ENCODE assay signal across 15 mouse cellular contexts in the genomic region with DNA sequence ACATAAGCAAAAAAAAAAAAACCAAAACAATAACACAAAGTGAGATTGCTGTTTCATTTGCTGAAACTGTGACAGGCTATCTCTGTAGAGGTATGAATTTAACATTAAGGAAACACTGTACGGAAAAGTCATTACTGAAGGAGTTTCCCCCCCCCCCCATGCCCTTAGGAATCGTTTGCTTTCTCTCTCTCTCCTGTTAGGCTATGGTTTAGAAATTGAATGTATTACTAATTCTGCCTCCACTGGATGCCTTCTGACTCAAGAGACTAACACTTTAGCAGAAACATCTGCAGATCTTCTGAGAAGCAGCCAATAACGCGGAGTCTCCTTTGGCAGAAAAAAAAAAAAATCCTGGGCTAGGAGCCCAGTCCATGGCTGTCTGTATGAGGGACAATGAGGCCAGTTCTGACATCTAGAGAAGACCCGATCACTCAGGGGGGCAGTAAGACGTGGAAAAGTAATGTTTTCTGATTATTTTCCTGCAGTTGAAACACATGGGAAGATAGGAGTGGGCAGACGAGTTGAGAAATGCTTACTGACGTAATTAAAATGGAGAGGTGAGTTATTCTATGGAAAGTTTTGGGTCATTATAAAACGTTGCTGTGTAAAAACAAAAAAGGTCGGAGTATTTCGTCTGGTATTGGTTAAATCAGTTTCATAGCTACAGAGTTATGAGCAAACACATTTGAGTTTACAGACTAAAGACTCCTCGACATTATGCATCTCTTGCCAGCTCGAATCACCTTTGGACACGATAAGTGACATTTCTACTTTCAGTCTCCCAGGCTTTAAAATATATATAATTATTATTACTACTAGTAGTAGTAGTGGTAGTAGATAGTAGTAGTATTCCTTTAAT. TPM values are rescaled to one million over a fixed set of nuclear protein-coding genes. Genes with fewer than 3 reads are reported as not detected.
DNase-seq lines count a peak whose midpoint lies in the region; ATAC-seq and TF ChIP-seq lines count a peak whose summit lies in the region.
"Had no signal": no experiment of that assay in that cellular context is flagged by ENCODE, and none has a peak within 500 bp of the region (broad histone marks: within the 10 kb centered on the region; RNA-seq: fewer than 3 reads in every experiment).

No protein-coding gene starts in this region.

- H3K4me3 ChIP-seq in gastrocnemius, adult 2 months: 0 out of 2 replicates have a peak overlapping the region, but pooled peaks have one; percentile 23
- H3K4me3 ChIP-seq in heart, embryonic 15.5 days: no peak overlapping the region
- H3K4me3 ChIP-seq: erythroblast, embryonic 14.5 days; heart, embryonic 13.5 days; hindbrain, embryonic 15.5 days; neural tube, embryonic 13.5 days had no signal

- H3K36me3 ChIP-seq in heart, embryonic 15.5 days: no peaks in the 10 kb centered on the region
- H3K36me3 ChIP-seq: heart, embryonic 13.5 days; hindbrain, embryonic 15.5 days; neural tube, embryonic 13.5 days had no signal

- intact Hi-C loops in gastrocnemius, adult 2 months (cut with DNase I): no loop called here

- no peak overlapping the region for H3K4me2 ChIP-seq in heart, embryonic 15.5 days
- H3K4me2 ChIP-seq: heart, embryonic 13.5 days; hindbrain, embryonic 15.5 days; liver, embryonic 11.5 days; neural tube, embryonic 13.5 days had no signal

- no peak overlapping the region for H3K27ac ChIP-seq in gastrocnemius, adult 2 months
- H3K27ac ChIP-seq in heart, embryonic 15.5 days: no peak overlapping the region; the same call in 1 of the 2 replicates
- H3K27ac ChIP-seq: heart, embryonic 13.5 days; hindbrain, embryonic 15.5 days; neural tube, embryonic 13.5 days had no signal

- 0 out of 2 replicates have a peak, but pooled peaks cover 4% of the 10 kb centered on the region for H3K4me1 ChIP-seq in heart, embryonic 15.5 days (replicated peaks)
- H3K4me1 ChIP-seq: hindbrain, embryonic 15.5 days had no signal

- WGBS in heart, embryonic 15.5 days: 69% methylated on average over 14 of the region's 14 CpGs

- TF ChIP-seq CTCF in gastrocnemius, adult 2 months (IDR thresholded peaks at IDR 0.05): no peak

- H3K27me3 ChIP-seq in heart, embryonic 15.5 days: no peaks in the 10 kb centered on the region
- H3K27me3 ChIP-seq: heart, embryonic 13.5 days; hindbrain, embryonic 15.5 days; neural tube, embryonic 13.5 days had no signal

- no peak overlapping the region for H3K9ac ChIP-seq in heart, embryonic 15.5 days
- H3K9ac ChIP-seq: heart, embryonic 13.5 days; hindbrain, embryonic 15.5 days; neural tube, embryonic 13.5 days had no signal

- DNase-seq in gastrocnemius, adult 2 months: no peak
- DNase-seq in gastrocnemius, adult 8-10 months (ENCODE audit: low spot score in 2 of 2): no peak
- peak; percentile 89 for DNase-seq in NIH3T3 (ENCODE audit: low read depth)
- peak; percentile 74 for DNase-seq in lung, postnatal 10 days
- DNase-seq in T-cell, adult 2 months (ENCODE audit: low spot score): no peak
- DNase-seq in kidney, adult 9 months: no peak
- DNase-seq in layer of hippocampus, adult 11-12 months (ENCODE audit: low spot score): no peak
- DNase-seq: cerebellum, adult 18-20 months; spleen, adult 18-20 months had no signal

- no peaks in the 10 kb centered on the region for H3K9me3 ChIP-seq in heart, embryonic 15.5 days (replicated peaks)
- H3K9me3 ChIP-seq: heart, embryonic 13.5 days; hindbrain, embryonic 15.5 days; neural tube, embryonic 13.5 days had no signal

- ATAC-seq in heart, embryonic 15.5 days (replicated peaks; ENCODE audit: insufficient number of reproducible peaks, insufficient read depth, low FRiP score, low read depth): peak; percentile 50; the same call in 1 of the 2 replicates

RNA-seq across cellular contexts. Expression of a gene that starts 24.5 kb away (rescaled TPM):
- total RNA-seq in gastrocnemius, adult 2 months (2021): 10 to 100 TPM; 84.5 to 87.6 TPM
- total RNA-seq in gastrocnemius, adult 8-10 months (2022): 10 to 100 TPM; 84.3 to 91.2 (median 88.7) TPM
- 106 and 109 TPM in 2 replicates for polyA plus RNA-seq in heart, embryonic 15.5 days (2015; fragmentation: Nextera tagmentation; extraction: Ambion mirVana)

RNA-seq across cellular contexts. Expression of a gene that starts 43.9 kb away (rescaled TPM):
- total RNA-seq in gastrocnemius, adult 2 months (2021): 1 to 10 TPM; 6.3 to 9.5 TPM
- 10 to 100 TPM in 1 of 4 experiments, 1 to 10 TPM in 3; 6.7 to 10.7 (median 8.3) TPM for total RNA-seq in gastrocnemius, adult 8-10 months (2022)
- polyA plus RNA-seq in heart, embryonic 15.5 days (2015; fragmentation: Nextera tagmentation; extraction: Ambion mirVana): 37.2 and 38.1 TPM in 2 replicates

RNA-seq across cellular contexts. Expression of a gene that starts 55.7 kb away (rescaled TPM):
- 1 to 10 TPM; 4.3 to 6.9 TPM for total RNA-seq in gastrocnemius, adult 2 months (2021)
- total RNA-seq in gastrocnemius, adult 8-10 months (2022): 1 to 10 TPM; 2.4 to 3.9 (median 3.4) TPM
- polyA plus RNA-seq in heart, embryonic 15.5 days (2015; fragmentation: Nextera tagmentation; extraction: Ambion mirVana): 25.0 and 33.3 TPM in 2 replicates

Comparison
In these comparisons a context has a peak if more than half of its experiments do, and no peak if none do; other contexts are left out.
1. DNase-seq: peak in NIH3T3 (single experiment) and lung, postnatal 10 days (single experiment); none in gastrocnemius, adult 2 months (single experiment), gastrocnemius, adult 8-10 months (0 of 2), T-cell, adult 2 months (single experiment), kidney, adult 9 months (single experiment) and layer of hippocampus, adult 11-12 months (single experiment).